Mouse (Mus musculus): ENCODE measurements around the gene Tbc1d1. TPM values are rescaled to one million over a fixed set of nuclear protein-coding genes. Genes with fewer than 3 reads are reported as not detected.
A peak's percentile ranks its signal among the peaks of the same experiment; 100 is the strongest.

Gene Tbc1d1
- polyA plus RNA-seq, 1 experiment from 2014 or later = 31.7 TPM

DNA sequence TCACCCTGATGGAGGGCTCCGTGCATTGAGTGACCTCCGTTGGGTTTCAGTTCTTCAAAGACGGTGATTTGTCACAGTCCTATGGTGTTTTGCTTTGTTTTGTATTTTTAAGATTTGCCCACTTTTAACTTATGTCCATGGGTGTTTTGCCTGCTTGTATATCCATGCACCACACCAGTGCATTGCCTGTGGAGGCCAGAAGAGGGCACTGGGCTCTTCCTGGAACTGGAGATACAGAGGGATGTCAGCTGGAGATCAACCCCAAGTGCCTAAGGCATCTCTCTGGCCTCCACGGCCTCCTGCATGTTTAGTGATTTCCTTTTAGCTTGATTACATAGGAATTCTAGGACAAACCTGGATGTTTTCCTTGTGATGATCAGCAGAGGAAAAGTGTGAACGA is 19.8 kb upstream of the Tbc1d1 start:
- Histone ChIP-seq H3K27ac (ENCODE audit: low read length) (no peak overlapping the region), H3K4me2 (ENCODE audit: low read depth, low read length) (no peak overlapping the region), H3K4me1 (ENCODE audit: control insufficient read depth, insufficient read depth, low read length) (no peaks in the 10 kb centered on the region), H3K9me3 (replicated peaks; ENCODE audit: control insufficient read depth, low read length) (no peaks in the 10 kb centered on the region), H3K9ac (ENCODE audit: low read length) (no peak overlapping the region), H3K27me3 (ENCODE audit: control insufficient read depth, insufficient read depth, low read length) (no peaks in the 10 kb centered on the region), H3K4me3 (replicated peaks; ENCODE audit: low read length) (no peak overlapping the region), H3K36me3 (ENCODE audit: control insufficient read depth, insufficient read depth, low read length) (no peaks in the 10 kb centered on the region)
- no peak for ATAC-seq (ENCODE audit: insufficient read depth, low FRiP score)
- WGBS = 77% methylated on average over 5 of the region's 5 CpGs

DNA sequence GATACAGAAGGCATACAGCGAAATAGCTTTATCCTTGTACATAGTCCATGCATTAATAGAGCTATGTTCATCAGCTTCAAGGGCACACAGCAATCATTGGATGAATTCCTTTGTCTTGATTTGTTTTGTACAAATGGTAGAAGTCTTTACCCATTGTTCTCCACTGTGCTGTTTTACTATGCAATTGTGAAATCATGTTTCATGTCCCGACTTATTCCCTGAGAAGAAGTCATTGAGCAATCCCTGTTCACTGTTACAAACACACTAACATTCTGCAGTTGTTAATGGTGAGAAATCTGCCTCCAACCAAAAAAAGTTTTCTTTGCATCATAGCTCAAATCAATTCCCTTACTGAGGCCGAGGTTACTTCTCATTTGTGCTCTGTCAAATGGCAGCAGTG is 15.9 kb upstream of the Tbc1d1 start:
- Histone ChIP-seq H3K9ac (ENCODE audit: low read length) (no peak overlapping the region), H3K4me3 (replicated peaks; ENCODE audit: low read length) (no peak overlapping the region), H3K4me2 (ENCODE audit: low read depth, low read length) (no peak overlapping the region), H3K36me3 (ENCODE audit: control insufficient read depth, insufficient read depth, low read length) (no peaks in the 10 kb centered on the region), H3K9me3 (replicated peaks; ENCODE audit: control insufficient read depth, low read length) (no peaks in the 10 kb centered on the region), H3K27ac (ENCODE audit: low read length) (no peak overlapping the region), H3K27me3 (ENCODE audit: control insufficient read depth, insufficient read depth, low read length) (no peaks in the 10 kb centered on the region), H3K4me1 (ENCODE audit: control insufficient read depth, insufficient read depth, low read length) (no peaks in the 10 kb centered on the region)
- no peak for ATAC-seq (ENCODE audit: insufficient read depth, low FRiP score)
- 77% methylated on average over 3 of the region's 3 CpGs for WGBS

DNA sequence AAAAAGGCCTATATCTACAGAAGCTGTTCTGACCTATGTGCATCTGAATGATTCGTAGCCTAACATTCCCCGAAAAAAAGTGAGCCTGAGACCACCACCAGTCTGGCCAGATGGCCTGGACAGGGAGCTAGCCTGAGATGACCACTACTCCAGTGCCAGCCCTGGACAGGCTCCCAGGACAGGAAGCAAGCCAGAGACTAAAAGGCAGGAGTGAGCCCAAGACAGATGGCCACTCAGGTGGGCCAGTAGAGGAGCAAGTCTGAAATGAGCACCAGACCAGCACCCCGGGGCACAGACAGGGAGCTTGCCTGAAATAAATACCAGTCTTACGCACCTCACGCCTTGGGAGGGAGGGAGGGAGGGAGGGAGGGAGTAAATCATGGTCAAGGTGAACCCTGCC is 11.8 kb upstream of the Tbc1d1 start:
- WGBS = 69% methylated on average over 5 of the region's 5 CpGs
- Histone ChIP-seq H3K36me3 (ENCODE audit: control insufficient read depth, insufficient read depth, low read length) (no peaks in the 10 kb centered on the region), H3K27me3 (ENCODE audit: control insufficient read depth, insufficient read depth, low read length) (no peaks in the 10 kb centered on the region), H3K4me3 (replicated peaks; ENCODE audit: low read length) (no peak overlapping the region), H3K4me2 (ENCODE audit: low read depth, low read length) (no peak overlapping the region), H3K9me3 (replicated peaks; ENCODE audit: control insufficient read depth, low read length) (no peaks in the 10 kb centered on the region), H3K4me1 (ENCODE audit: control insufficient read depth, insufficient read depth, low read length) (0 out of 2 replicates have a peak, but pooled peaks cover under 1% of the 10 kb centered on the region), H3K27ac (ENCODE audit: low read length) (no peak overlapping the region), H3K9ac (ENCODE audit: low read length) (no peak overlapping the region)
- no peak for ATAC-seq (ENCODE audit: insufficient read depth, low FRiP score)

DNA sequence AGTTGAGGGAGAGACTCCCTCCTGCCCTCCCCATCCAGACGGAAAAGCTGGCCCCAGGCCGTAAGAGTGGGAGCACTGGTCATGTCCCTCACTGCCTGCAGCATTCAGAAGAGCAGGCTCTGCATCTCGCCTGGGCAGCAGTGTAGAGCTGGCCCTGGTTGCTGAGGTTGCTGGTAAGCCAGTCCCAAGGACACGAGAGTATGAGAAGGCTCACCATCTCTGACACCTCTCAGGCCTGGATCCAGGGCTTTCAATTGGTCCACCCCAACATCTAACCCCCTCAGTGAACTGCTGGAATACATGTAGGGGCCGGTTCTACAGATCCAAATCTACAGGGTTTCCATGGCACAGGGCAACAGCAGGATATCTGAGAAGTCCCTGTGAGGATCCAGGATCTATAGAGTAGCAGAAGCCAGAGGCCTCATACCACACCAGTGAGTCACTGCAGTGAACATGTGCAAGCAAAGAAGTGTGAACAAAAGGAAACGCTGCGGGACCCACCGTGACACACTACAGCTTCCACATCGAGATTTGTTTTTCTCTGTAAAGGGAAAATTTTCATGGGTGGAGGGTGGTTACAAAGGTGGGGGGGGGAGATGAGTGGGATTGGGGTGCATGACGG is 9.6 kb upstream of the Tbc1d1 start:
- Histone ChIP-seq H3K36me3 (ENCODE audit: control insufficient read depth, insufficient read depth, low read length) (no peaks in the 10 kb centered on the region), H3K4me1 (ENCODE audit: control insufficient read depth, insufficient read depth, low read length) (peaks cover 10% of the 10 kb centered on the region), H3K27ac (ENCODE audit: low read length) (peak overlapping the region; percentile 38; the same call in 1 of the 2 replicates), H3K27me3 (ENCODE audit: control insufficient read depth, insufficient read depth, low read length) (no peaks in the 10 kb centered on the region), H3K9ac (ENCODE audit: low read length) (no peak overlapping the region), H3K4me3 (replicated peaks; ENCODE audit: low read length) (no peak overlapping the region), H3K4me2 (ENCODE audit: low read depth, low read length) (no peak overlapping the region), H3K9me3 (replicated peaks; ENCODE audit: control insufficient read depth, low read length) (no peaks in the 10 kb centered on the region)
- peak; percentile 66; the same call in 1 of the 2 replicates for ATAC-seq (ENCODE audit: insufficient read depth, low FRiP score)
- WGBS = 64% methylated on average over 10 of the region's 10 CpGs

DNA sequence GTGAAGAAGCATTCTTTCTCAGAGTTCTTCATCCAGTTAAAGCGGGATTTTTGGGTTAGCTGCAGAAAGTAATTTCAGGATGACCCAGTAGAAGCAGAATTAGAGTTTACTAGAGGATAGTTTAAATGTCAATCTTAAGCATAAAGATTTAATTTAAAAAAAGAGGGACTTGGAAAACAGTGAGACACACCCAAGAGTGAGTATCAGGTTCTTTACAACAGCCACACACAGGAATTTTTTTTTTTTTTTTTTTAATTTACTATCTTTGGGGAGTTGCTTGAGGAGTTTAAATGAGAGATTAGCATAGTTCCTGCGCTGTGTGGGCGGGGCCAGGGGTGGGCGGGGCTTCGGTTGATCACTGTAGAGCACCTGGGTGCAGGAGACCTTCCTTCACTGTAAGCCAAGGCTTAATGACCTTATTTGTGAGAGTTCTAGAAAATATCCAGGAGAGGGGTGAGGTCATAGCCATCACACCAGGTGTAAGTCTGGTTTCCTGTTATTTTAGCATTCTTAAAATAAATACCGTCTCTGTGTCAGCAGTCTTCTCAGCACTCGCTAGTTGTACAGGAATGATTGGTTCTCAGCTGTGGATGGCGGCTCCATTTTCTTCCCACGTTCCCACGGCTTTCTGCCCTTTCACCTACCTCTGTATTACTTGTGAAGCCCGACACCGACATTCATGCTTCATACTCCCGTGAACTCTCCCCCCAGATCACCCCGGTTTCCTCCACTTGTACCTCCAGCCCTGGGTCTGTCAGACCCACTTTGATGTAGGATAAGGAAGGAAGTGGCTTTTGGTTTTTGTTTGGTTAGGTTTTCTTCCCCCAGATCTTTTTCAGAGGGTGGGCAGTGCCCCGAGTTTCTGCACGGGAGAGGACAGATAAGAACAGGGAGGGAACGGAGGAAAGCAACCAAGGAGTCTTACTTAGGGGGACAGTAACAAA is 6.6 kb upstream of the Tbc1d1 start:
- Histone ChIP-seq H3K9me3 (replicated peaks; ENCODE audit: control insufficient read depth, low read length) (no peaks in the 10 kb centered on the region), H3K4me2 (ENCODE audit: low read depth, low read length) (peak overlapping the region; percentile 42), H3K36me3 (ENCODE audit: control insufficient read depth, insufficient read depth, low read length) (no peaks in the 10 kb centered on the region), H3K27ac (ENCODE audit: low read length) (no peak overlapping the region), H3K27me3 (ENCODE audit: control insufficient read depth, insufficient read depth, low read length) (no peaks in the 10 kb centered on the region), H3K4me3 (replicated peaks; ENCODE audit: low read length) (peak overlapping the region; percentile 20), H3K9ac (ENCODE audit: low read length) (peak overlapping the region; percentile 33; the same call in 1 of the 2 replicates), H3K4me1 (ENCODE audit: control insufficient read depth, insufficient read depth, low read length) (peaks cover 10% of the 10 kb centered on the region)
- whole genome bisulfite sequencing = 14% methylated on average over 17 of the region's 17 CpGs
- ATAC-seq (ENCODE audit: insufficient read depth, low FRiP score) = peak; percentile 70

DNA sequence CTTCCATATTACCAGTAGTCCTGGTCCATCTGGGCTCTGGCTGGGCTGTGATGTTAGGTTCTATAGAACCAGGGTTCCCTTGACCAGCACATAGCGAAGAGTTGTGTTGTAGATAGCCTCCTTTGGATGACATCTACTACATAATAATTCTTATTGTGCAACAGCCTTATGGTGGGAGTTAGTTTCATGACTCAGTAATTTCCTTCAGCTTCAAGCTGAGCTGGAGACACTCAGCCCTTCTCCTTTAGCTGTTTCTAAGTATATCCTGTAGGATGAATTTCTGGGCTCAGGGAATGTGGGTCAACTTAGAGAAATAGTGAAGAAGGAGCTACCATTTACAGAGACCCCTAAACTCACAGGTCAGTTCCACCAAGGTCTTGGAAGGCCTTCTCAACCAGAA is 2.8 kb upstream of the Tbc1d1 start:
- 96% methylated on average over 1 of the region's 1 CpGs for WGBS

DNA sequence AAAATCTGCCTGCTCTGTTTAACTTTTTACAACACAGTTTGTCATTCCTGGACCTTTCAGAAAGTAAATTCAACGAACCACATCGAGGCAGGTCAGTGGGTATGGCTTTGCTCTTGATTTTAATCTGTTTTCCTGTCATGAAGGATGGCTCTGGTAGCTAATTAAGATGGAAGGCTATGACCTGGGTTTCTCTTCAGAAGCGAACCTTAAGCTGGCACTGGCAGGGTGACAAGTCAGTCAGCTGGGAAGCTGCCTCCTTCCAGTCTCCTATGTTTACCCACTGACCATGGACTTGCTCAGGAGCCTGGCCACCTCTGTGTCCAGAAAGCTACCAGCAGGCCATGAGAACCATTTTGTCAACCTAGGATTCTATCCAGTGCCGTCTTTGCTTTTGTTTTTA is 474 bp downstream of the Tbc1d1 start:
- Histone ChIP-seq H3K4me3 (replicated peaks; ENCODE audit: low read length) (peak overlapping the region; percentile 26), H3K4me2 (ENCODE audit: low read depth, low read length) (peak overlapping the region; percentile 48), H3K27me3 (ENCODE audit: control insufficient read depth, insufficient read depth, low read length) (0 out of 2 replicates have a peak, but pooled peaks cover 2% of the 10 kb centered on the region), H3K4me1 (ENCODE audit: control insufficient read depth, insufficient read depth, low read length) (peaks cover 12% of the 10 kb centered on the region; the same call in 1 of the 2 replicates), H3K9me3 (replicated peaks; ENCODE audit: control insufficient read depth, low read length) (no peaks in the 10 kb centered on the region), H3K27ac (ENCODE audit: low read length) (peak overlapping the region; percentile 85), H3K36me3 (ENCODE audit: control insufficient read depth, insufficient read depth, low read length) (no peaks in the 10 kb centered on the region), H3K9ac (ENCODE audit: low read length) (peak overlapping the region; percentile 56)
- 0 out of 2 replicates have a peak, but pooled peaks have one; percentile 5 for ATAC-seq (ENCODE audit: insufficient read depth, low FRiP score)
- WGBS = 25% methylated on average over 4 of the region's 4 CpGs

More for the DNA sequence above, 2.8 kb upstream of the Tbc1d1 start:
- ATAC-seq (ENCODE audit: insufficient read depth, low FRiP score) = no peak
- no peak overlapping the region for H3K4me3 ChIP-seq (replicated peaks; ENCODE audit: low read length)
- H3K9ac ChIP-seq (ENCODE audit: low read length) = no peak overlapping the region
- H3K36me3 ChIP-seq (ENCODE audit: control insufficient read depth, insufficient read depth, low read length) = no peaks in the 10 kb centered on the region
- H3K9me3 ChIP-seq (replicated peaks; ENCODE audit: control insufficient read depth, low read length) = no peaks in the 10 kb centered on the region
- peaks cover 17% of the 10 kb centered on the region for H3K4me1 ChIP-seq (ENCODE audit: control insufficient read depth, insufficient read depth, low read length)
- H3K4me2 ChIP-seq (ENCODE audit: low read depth, low read length) = no peak overlapping the region
- no peak overlapping the region for H3K27ac ChIP-seq (ENCODE audit: low read length)
- H3K27me3 ChIP-seq (ENCODE audit: control insufficient read depth, insufficient read depth, low read length) = 0 out of 2 replicates have a peak, but pooled peaks cover under 1% of the 10 kb centered on the region

GRCm38 (mm10) chr5:64157926-64158325 is 1.8 kb downstream of the Tbc1d1 start:
- Histone ChIP-seq H3K27ac (ENCODE audit: low read length) (no peak overlapping the region), H3K4me2 (ENCODE audit: low read depth, low read length) (no peak overlapping the region), H3K9ac (ENCODE audit: low read length) (no peak overlapping the region), H3K4me1 (ENCODE audit: control insufficient read depth, insufficient read depth, low read length) (peaks cover 12% of the 10 kb centered on the region; the same call in 1 of the 2 replicates), H3K9me3 (replicated peaks; ENCODE audit: control insufficient read depth, low read length) (no peaks in the 10 kb centered on the region), H3K27me3 (ENCODE audit: control insufficient read depth, insufficient read depth, low read length) (0 out of 2 replicates have a peak, but pooled peaks cover 2% of the 10 kb centered on the region), H3K36me3 (ENCODE audit: control insufficient read depth, insufficient read depth, low read length) (no peaks in the 10 kb centered on the region), H3K4me3 (replicated peaks; ENCODE audit: low read length) (no peak overlapping the region)
- WGBS = 62% methylated on average over 1 of the region's 1 CpGs
- no peak for ATAC-seq (ENCODE audit: insufficient read depth, low FRiP score)

DNA sequence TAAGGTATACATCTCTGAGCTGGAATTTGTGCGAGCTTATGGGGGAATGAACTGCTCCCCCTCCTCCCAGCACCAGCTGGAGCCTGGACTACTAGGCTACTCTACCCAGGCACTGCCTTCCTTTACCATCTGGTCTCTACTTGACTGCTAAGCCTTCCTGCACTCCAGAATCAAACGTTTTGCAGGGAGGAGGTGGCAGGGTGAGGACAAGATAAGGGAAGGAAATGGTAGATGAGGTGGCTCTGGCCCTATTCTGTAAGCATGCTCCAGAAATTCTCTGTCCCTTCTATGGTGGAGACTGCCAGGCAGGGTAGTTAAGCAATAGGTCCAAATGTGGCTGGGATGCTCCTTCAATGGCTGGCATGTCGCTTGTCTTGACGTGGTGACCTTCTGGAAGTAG is 2.4 kb downstream of the Tbc1d1 start:
- no peak overlapping the region for H3K27ac ChIP-seq (ENCODE audit: low read length)
- H3K36me3 ChIP-seq (ENCODE audit: control insufficient read depth, insufficient read depth, low read length) = no peaks in the 10 kb centered on the region
- peak overlapping the region; percentile 66 for H3K4me2 ChIP-seq (ENCODE audit: low read depth, low read length)
- whole genome bisulfite sequencing = 48% methylated on average over 4 of the region's 4 CpGs
- peaks cover 12% of the 10 kb centered on the region; the same call in 1 of the 2 replicates for H3K4me1 ChIP-seq (ENCODE audit: control insufficient read depth, insufficient read depth, low read length)
- no peaks in the 10 kb centered on the region for H3K9me3 ChIP-seq (replicated peaks; ENCODE audit: control insufficient read depth, low read length)
- no peak overlapping the region for H3K9ac ChIP-seq (ENCODE audit: low read length)
- ATAC-seq (ENCODE audit: insufficient read depth, low FRiP score) = no peak
- H3K4me3 ChIP-seq (replicated peaks; ENCODE audit: low read length) = no peak overlapping the region
- 0 out of 2 replicates have a peak, but pooled peaks cover 2% of the 10 kb centered on the region for H3K27me3 ChIP-seq (ENCODE audit: control insufficient read depth, insufficient read depth, low read length)

Data from stomach, embryonic 16.5 days (tissue).